Comparison of ENCODE assay signal across 8 mouse cellular contexts in genomic region chr11:65787421-65788151, GRCm38 (mm10). TPM values are rescaled to one million over a fixed set of nuclear protein-coding genes. Genes with fewer than 3 reads are reported as not detected.
DNase-seq lines count a peak whose midpoint lies in the region; ATAC-seq and TF ChIP-seq lines count a peak whose summit lies in the region.

No protein-coding gene starts in this region.

- peak overlapping the region; percentile 78 for H3K4me3 ChIP-seq in lung, adult 2 months (replicated peaks; ENCODE audit: extremely low read depth, low read depth, low read length)
- peak overlapping the region; percentile 94 for H3K4me3 ChIP-seq in hindbrain, embryonic 11.5 days (ENCODE audit: low read depth, low read length)
- H3K4me3 ChIP-seq in stomach, embryonic 14.5 days (ENCODE audit: low read depth, low read length), result peak overlapping the region; percentile 56

- H3K9ac ChIP-seq in hindbrain, embryonic 11.5 days (ENCODE audit: low read depth, low read length), result peak overlapping the region; percentile 98
- peak overlapping the region; percentile 98 for H3K9ac ChIP-seq in stomach, embryonic 14.5 days (replicated peaks; ENCODE audit: low read depth, low read length)

- ATAC-seq in hindbrain, embryonic 11.5 days (ENCODE audit: low FRiP score), result peak; percentile 92
- ATAC-seq in stomach, embryonic 14.5 days (ENCODE audit: insufficient number of reproducible peaks, insufficient read depth, low FRiP score, low read depth), result peak; percentile 80

- H3K4me1 ChIP-seq in lung, adult 2 months (ENCODE audit: control insufficient read depth, insufficient read depth, low read length), result peaks cover 7% of the 10 kb centered on the region
- no peaks in the 10 kb centered on the region; the same call in 1 of the 2 replicates for H3K4me1 ChIP-seq in hindbrain, embryonic 11.5 days (replicated peaks; ENCODE audit: control insufficient read depth, insufficient read depth, low read length)
- peaks cover 14% of the 10 kb centered on the region for H3K4me1 ChIP-seq in stomach, embryonic 14.5 days (ENCODE audit: control insufficient read depth, insufficient read depth, low read length)

- no peaks in the 10 kb centered on the region for H3K9me3 ChIP-seq in hindbrain, embryonic 11.5 days (ENCODE audit: control insufficient read depth, low read length)
- no peaks in the 10 kb centered on the region for H3K9me3 ChIP-seq in stomach, embryonic 14.5 days (ENCODE audit: control insufficient read depth, low read depth, low read length)

- peak overlapping the region; percentile 68 for H3K4me2 ChIP-seq in hindbrain, embryonic 11.5 days (replicated peaks; ENCODE audit: low read depth, low read length)
- H3K4me2 ChIP-seq in stomach, embryonic 14.5 days (replicated peaks; ENCODE audit: low read depth, low read length), result peak overlapping the region; percentile 65

- peak overlapping the region; percentile 89 for H3K27ac ChIP-seq in hindbrain, embryonic 11.5 days (ENCODE audit: low read depth, low read length)
- H3K27ac ChIP-seq in stomach, embryonic 14.5 days (ENCODE audit: low read length), result peak overlapping the region; percentile 84

- under 1% methylated on average over 71 of the region's 71 CpGs for WGBS in lung, adult 2 months
- WGBS in hindbrain, embryonic 11.5 days, result under 1% methylated on average over 37 of the region's 71 CpGs
- under 1% methylated on average over 71 of the region's 71 CpGs for WGBS in stomach, embryonic 14.5 days

- TF ChIP-seq CTCF in lung, adult 2 months (IDR thresholded peaks at IDR 0.05; ENCODE audit: insufficient read depth, low read length), result no peak

- DNase-seq in adrenal gland, postnatal 25 days, result peak; percentile 34
- no peak for DNase-seq in adrenal gland, adult 2 months
- no peak for DNase-seq in lung, adult 2 months
- no peak for DNase-seq in lung, postnatal 14 days
- peak; percentile 75 for DNase-seq in cerebellum, adult 9-11 months
- peak; percentile 51 for DNase-seq in hindbrain, embryonic 11.5 days (ENCODE audit: low spot score)
- peak; percentile 8 for DNase-seq in lung, postnatal 25 days (ENCODE audit: low spot score)

- no peaks in the 10 kb centered on the region for H3K36me3 ChIP-seq in hindbrain, embryonic 11.5 days (ENCODE audit: control insufficient read depth, insufficient read depth, low read length)
- H3K36me3 ChIP-seq in stomach, embryonic 14.5 days (ENCODE audit: control insufficient read depth, insufficient read depth, low read length), result no peaks in the 10 kb centered on the region

- no peaks in the 10 kb centered on the region for H3K27me3 ChIP-seq in hindbrain, embryonic 11.5 days (ENCODE audit: control insufficient read depth, insufficient read depth, low read length)
- no peaks in the 10 kb centered on the region for H3K27me3 ChIP-seq in stomach, embryonic 14.5 days (ENCODE audit: control insufficient read depth, insufficient read depth, low read length)

- TF ChIP-seq POLR2A in lung, adult 2 months (IDR thresholded peaks at IDR 0.05; ENCODE audit: borderline replicate concordance, extremely low read depth, low read depth, low read length), result no peak

RNA-seq across cellular contexts. Expression of gene Map2k4, which starts 0.5 kb away (rescaled TPM):
- total RNA-seq in adrenal gland, postnatal 25 days (2021), result 43.0 and 49.6 TPM in 2 replicates
- total RNA-seq in adrenal gland, adult 2 months (2021), result 10 to 100 TPM; 39.3 to 58.4 TPM
- polyA plus RNA-seq in adrenal gland, adult 2 months (2012; rRNA removed), result 6.1 and 8.0 TPM in 2 replicates
- 11.5 and 18.4 TPM in 2 replicates for polyA plus RNA-seq in lung, adult 2 months (2012; rRNA removed)
- 82.7 and 87.7 TPM in 2 replicates for polyA plus RNA-seq in hindbrain, embryonic 11.5 days (2014; fragmentation: Nextera tagmentation; extraction: Ambion mirVana)
- polyA plus RNA-seq in stomach, embryonic 14.5 days (2014; fragmentation: Nextera tagmentation; extraction: Ambion mirVana), result 77.7 and 77.9 TPM in 2 replicates

RNA-seq across cellular contexts. Expression of gene Zkscan6, which starts 19.4 kb away (rescaled TPM):
- total RNA-seq in adrenal gland, postnatal 25 days (2021), result 14.4 and 15.9 TPM in 2 replicates
- 10 to 100 TPM; 11.2 to 13.1 TPM for total RNA-seq in adrenal gland, adult 2 months (2021)
- polyA plus RNA-seq in adrenal gland, adult 2 months (2012; rRNA removed), result 2.5 and 2.9 TPM in 2 replicates
- 3.0 and 3.6 TPM in 2 replicates for polyA plus RNA-seq in lung, adult 2 months (2012; rRNA removed)
- polyA plus RNA-seq in hindbrain, embryonic 11.5 days (2014; fragmentation: Nextera tagmentation; extraction: Ambion mirVana), result 10.6 and 15.2 TPM in 2 replicates
- polyA plus RNA-seq in stomach, embryonic 14.5 days (2014; fragmentation: Nextera tagmentation; extraction: Ambion mirVana), result 14.4 and 15.3 TPM in 2 replicates

Comparison
In these comparisons a context has a peak if more than half of its experiments do, and no peak if none do; other contexts are left out.
1. DNase-seq: peak in adrenal gland, postnatal 25 days (single experiment), cerebellum, adult 9-11 months (single experiment), hindbrain, embryonic 11.5 days (single experiment) and lung, postnatal 25 days (single experiment); none in adrenal gland, adult 2 months (single experiment), lung, adult 2 months (single experiment) and lung, postnatal 14 days (single experiment).
2. Peak in every context shown above with its lines, with median percentiles within 50 percentile points of each other: H3K4me3 ChIP-seq.